Mouse (Mus musculus) midbrain, postnatal 0 days (tissue): Measurements from ENCODE around the gene Cntn4. TPM values are rescaled to one million over a fixed set of nuclear protein-coding genes. Genes with fewer than 3 reads are reported as not detected.

ENCODE experiments used
- ATAC-seq: fragments of 200-750 bp; cut with Nextera tagmentation; 2 replicates; pipeline ENCODE4 v1.8.0; 2017; ENCODE audit warnings: moderate number of reproducible peaks, mild to moderate bottlenecking, moderate TSS enrichment, moderate library complexity; ENCODE audit not compliant: low FRiP score
- DNase-seq: peaks from one replicate; pipeline ENCODE4 v3.0.0-alpha.2; 2015; ENCODE audit warnings: low spot score
- H3K27ac ChIP-seq: fragments of 300-500 bp; sonication (generic); 2 replicates; pipeline ENCODE4 v1.5.1; 2014; ENCODE audit warnings: low read depth, mild to moderate bottlenecking, low read length, mixed read lengths
- H3K27me3 ChIP-seq: fragments of 300-500 bp; sonication (generic); 2 replicates; pipeline ENCODE4 v1.6.1; 2014; ENCODE audit warnings: low read length, control low read depth, mixed read lengths; ENCODE audit not compliant: insufficient read depth
- H3K36me3 ChIP-seq: fragments of 300-500 bp; sonication (generic); 2 replicates; pipeline ENCODE4 v1.6.1; 2014; ENCODE audit warnings: low read length, control low read depth, mixed read lengths; ENCODE audit not compliant: insufficient read depth
- H3K4me1 ChIP-seq: fragments of 300-500 bp; sonication (generic); 2 replicates; pipeline ENCODE4 v1.6.1; 2014; ENCODE audit warnings: mild to moderate bottlenecking, control low read depth, antibody characterized with exemption, low read length, mixed read lengths; ENCODE audit not compliant: insufficient read depth
- H3K4me2 ChIP-seq: fragments of 300-500 bp; sonication (generic); 2 replicates; pipeline ENCODE4 v1.6.1; 2014; ENCODE audit warnings: low read depth, mild to moderate bottlenecking, low read length, mixed read lengths; ENCODE audit not compliant: poor library complexity, severe bottlenecking
- H3K4me3 ChIP-seq: fragments of 300-500 bp; sonication (generic); 2 replicates; pipeline ENCODE4 v1.5.1; 2014; ENCODE audit warnings: low read depth, mild to moderate bottlenecking, low read length, moderate library complexity
- H3K9ac ChIP-seq: fragments of 300-500 bp; sonication (generic); replicated peaks from 2 replicates; pipeline ENCODE4 v1.6.1; 2014; ENCODE audit warnings: mild to moderate bottlenecking, low read length, moderate library complexity, mixed read lengths; ENCODE audit not compliant: poor library complexity, severe bottlenecking
- H3K9me3 ChIP-seq: fragments of 300-500 bp; sonication (generic); 2 replicates; pipeline ENCODE4 v1.6.1; 2016; ENCODE audit warnings: low read length, control low read depth
- CTCF ChIP-seq: IDR thresholded peaks from 2 replicates; pipeline ENCODE4 v1.5.1; 2016; ENCODE audit warnings: antibody characterized with exemption, mild to moderate bottlenecking
- WGBS: fragments of 180-500 bp; shearing (Covaris S2); extraction: QIAGEN DNeasy Blood & Tissue Kit; methylation state at CpG from one replicate; pipeline ENCODE4 v1.1.7; 2014; 5-methylcytosine and 5-hydroxymethylcytosine counted together
- polyA plus RNA-seq: library from polyadenylated mRNA; unstranded; fragments of >200 nt; fragmentation: Nextera tagmentation; extraction: Ambion mirVana; gene quantifications from 2 replicates; pipeline ENCODE4 v1.2.1, GENCODE M21; 2015
- total RNA-seq: library from RNA; depleted of rRNA; stranded (reverse); fragments of >200 nt; gene quantifications from 2 replicates; pipeline ENCODE4 v1.2.3, GENCODE M21; 2014; rRNA removed

Gene Cntn4
- total RNA-seq, result 22.3 and 31.3 TPM in 2 replicates
- 27.0 and 28.5 TPM in 2 replicates for polyA plus RNA-seq

DNA sequence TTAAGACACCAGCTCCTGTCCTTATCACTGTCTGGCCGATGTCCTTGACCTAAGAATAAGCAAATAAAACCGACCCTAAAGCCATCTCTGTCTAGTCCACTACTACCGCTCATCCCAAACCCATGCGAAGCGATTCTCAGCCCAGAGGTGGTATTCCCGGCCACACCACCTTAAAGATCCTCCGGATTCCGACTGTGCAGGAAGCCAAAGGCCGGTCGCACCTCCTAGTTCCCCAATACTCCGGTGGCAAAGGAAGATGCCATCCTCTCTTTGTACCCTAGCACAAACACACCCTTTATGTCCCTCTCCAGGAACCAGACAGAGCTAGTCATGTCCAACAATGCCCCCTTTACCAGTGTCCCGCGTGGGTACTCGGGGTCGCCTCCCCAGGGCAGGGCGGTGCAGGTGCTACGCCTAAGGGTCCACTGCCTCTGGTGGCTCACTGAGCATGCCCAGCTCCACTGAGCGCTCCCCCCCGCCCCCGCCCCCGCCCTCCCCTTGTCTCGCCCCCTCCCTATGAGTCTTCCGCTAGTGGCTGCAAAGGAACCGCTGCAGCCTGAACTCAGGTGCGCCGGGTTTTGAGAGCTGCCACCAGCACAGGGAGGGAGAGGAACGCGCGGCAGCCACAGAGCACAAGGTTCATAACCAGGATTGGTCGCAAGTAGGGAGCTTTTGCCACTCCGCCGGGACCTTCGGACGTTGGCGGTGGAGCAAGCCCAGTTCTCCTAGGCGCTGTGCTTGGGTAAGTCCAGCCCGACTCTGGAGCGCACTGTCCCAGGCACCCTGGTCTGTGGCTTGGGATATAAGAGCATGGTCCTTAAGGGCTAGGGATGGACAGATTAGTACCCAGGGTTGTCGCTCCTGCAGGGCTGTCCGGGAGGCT is at the start of gene Cntn4:
Gene Cntn4, plus strand, starts transcription at position 512 of the 883 bp plus-strand sequence.
- DNase-seq, result peak; percentile 68
- Histone ChIP-seq H3K9ac (peak within 1 kb of the TSS; percentile 72), H3K4me1 (peaks cover 7% of the 10 kb centered on the region; the same call in 1 of the 2 replicates), H3K36me3 (no peaks in the 10 kb centered on the region), H3K4me3 (peak within 1 kb of the TSS; percentile 63), H3K4me2 (peak within 1 kb of the TSS; percentile 70), H3K9me3 (no peaks in the 10 kb centered on the region), H3K27me3 (no peaks in the 10 kb centered on the region), H3K27ac (peak within 1 kb of the TSS; percentile 79)
- TF ChIP-seq CTCF, result peak; percentile 14; the same call in 1 of the 2 replicates
- peak; percentile 92 for ATAC-seq
- WGBS, result 2% methylated on average over 33 of the region's 40 CpGs

- Histone ChIP-seq H3K36me3 (no peaks in the 10 kb centered on the region), H3K27ac (no peak overlapping the region), H3K4me2 (no peak overlapping the region), H3K9ac (no peak overlapping the region), H3K4me1 (0 out of 2 replicates have a peak, but pooled peaks cover 3% of the 10 kb centered on the region), H3K27me3 (no peaks in the 10 kb centered on the region), H3K4me3 (no peak overlapping the region), H3K9me3 (no peaks in the 10 kb centered on the region)
- no peak for ATAC-seq
- WGBS, result 75% methylated on average over 4 of the region's 4 CpGs
- no peak for DNase-seq
- no peak for TF ChIP-seq CTCF
These were observed 3.2 kb upstream of the Cntn4 start for GRCm38 (mm10) chr6:105674276-105674675.

- H3K4me1 ChIP-seq, result 0 out of 2 replicates have a peak, but pooled peaks cover 3% of the 10 kb centered on the region
- no peak overlapping the region for H3K4me2 ChIP-seq
- no peak overlapping the region for H3K9ac ChIP-seq
- no peak for TF ChIP-seq CTCF
- ATAC-seq, result no peak
- no peaks in the 10 kb centered on the region for H3K36me3 ChIP-seq
- H3K4me3 ChIP-seq, result no peak overlapping the region
- no peaks in the 10 kb centered on the region for H3K9me3 ChIP-seq
- peak; percentile 19 for DNase-seq
- H3K27me3 ChIP-seq, result no peaks in the 10 kb centered on the region
- H3K27ac ChIP-seq, result no peak overlapping the region
- WGBS, result 40% methylated on average over 3 of the region's 3 CpGs
These were observed 2.4 kb upstream of the Cntn4 start for GRCm38 (mm10) chr6:105675099-105675498.

- H3K36me3 ChIP-seq, result no peaks in the 10 kb centered on the region
- H3K9me3 ChIP-seq, result no peaks in the 10 kb centered on the region
- peak overlapping the region; percentile 72 for H3K9ac ChIP-seq
- 0 out of 2 replicates have a peak, but pooled peaks cover 3% of the 10 kb centered on the region for H3K4me1 ChIP-seq
- peak; percentile 29; the same call in 1 of the 2 replicates for ATAC-seq
- 15% methylated on average over 5 of the region's 5 CpGs for WGBS
- peak overlapping the region; percentile 70 for H3K4me2 ChIP-seq
- H3K27me3 ChIP-seq, result no peaks in the 10 kb centered on the region
- no peak for DNase-seq
- H3K27ac ChIP-seq, result peak overlapping the region; percentile 79
- H3K4me3 ChIP-seq, result peak overlapping the region; percentile 63
- no peak for TF ChIP-seq CTCF
These were observed 823 bp upstream of the Cntn4 start for GRCm38 (mm10) chr6:105676637-105677036.

DNA sequence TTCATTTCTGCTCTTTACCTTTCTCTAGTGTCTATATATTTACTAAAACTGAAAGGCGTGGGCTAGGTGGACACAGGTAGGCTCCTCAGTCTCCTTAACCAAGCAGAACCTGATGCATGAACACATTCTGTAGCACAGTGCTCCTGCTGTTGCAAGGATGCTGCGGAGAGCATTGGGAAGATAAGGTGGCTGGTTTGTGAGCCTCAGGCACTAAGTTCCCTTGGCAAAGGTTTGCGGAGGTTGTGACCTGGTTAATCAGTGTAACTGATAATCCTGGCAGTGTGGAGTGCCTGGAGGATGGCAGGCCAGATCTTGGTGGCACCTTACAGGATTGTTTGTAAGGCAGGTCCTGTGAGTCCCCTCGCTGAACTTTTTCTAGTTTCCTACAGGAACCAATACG is 1.3 kb downstream of the Cntn4 start:
- no peak for TF ChIP-seq CTCF
- DNase-seq (peak; percentile 1), ATAC-seq (no peak)
- no peaks in the 10 kb centered on the region for H3K9me3 ChIP-seq
- peak overlapping the region; percentile 63 for H3K4me3 ChIP-seq
- H3K4me2 ChIP-seq, result peak overlapping the region; percentile 70
- 0 out of 2 replicates have a peak overlapping the region, but pooled peaks have one; percentile 26 for H3K27ac ChIP-seq
- 5% methylated on average over 5 of the region's 5 CpGs for WGBS
- peaks cover 7% of the 10 kb centered on the region; the same call in 1 of the 2 replicates for H3K4me1 ChIP-seq
- no peaks in the 10 kb centered on the region for H3K36me3 ChIP-seq
- H3K27me3 ChIP-seq, result no peaks in the 10 kb centered on the region
- peak overlapping the region; percentile 72 for H3K9ac ChIP-seq

DNA sequence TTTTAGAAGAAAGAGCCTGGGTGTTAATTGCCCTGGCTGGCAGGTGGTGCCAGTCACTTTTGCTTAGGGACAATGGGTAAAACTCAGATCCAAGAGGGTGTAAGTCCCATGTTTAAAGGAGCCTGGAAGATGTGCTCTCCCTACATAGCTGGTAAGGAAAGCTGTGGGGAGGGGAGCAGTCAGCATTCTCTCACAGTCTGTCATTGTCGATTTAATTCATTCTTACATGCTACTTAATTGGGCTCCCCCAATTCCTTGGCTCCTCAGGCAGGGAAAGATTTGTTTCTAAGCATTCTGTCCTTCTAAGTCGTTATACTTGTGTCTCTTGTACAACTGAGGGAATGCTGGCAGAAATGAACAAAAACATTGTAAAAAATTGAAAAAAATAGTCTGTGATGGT is 4.0 kb downstream of the Cntn4 start:
- no peaks in the 10 kb centered on the region for H3K36me3 ChIP-seq
- H3K9ac ChIP-seq, result no peak overlapping the region
- peak overlapping the region; percentile 70; the same call in 1 of the 2 replicates for H3K4me2 ChIP-seq
- H3K27me3 ChIP-seq, result no peaks in the 10 kb centered on the region
- H3K9me3 ChIP-seq, result no peaks in the 10 kb centered on the region
- no peak for ATAC-seq
- WGBS, result 51% methylated on average over 2 of the region's 2 CpGs
- no peak overlapping the region for H3K27ac ChIP-seq
- no peak for DNase-seq
- H3K4me1 ChIP-seq, result peaks cover 7% of the 10 kb centered on the region; the same call in 1 of the 2 replicates
- 0 out of 2 replicates have a peak overlapping the region, but pooled peaks have one; percentile 2 for H3K4me3 ChIP-seq
- TF ChIP-seq CTCF, result no peak
